Mouse (Mus musculus) kidney, adult 2 months (tissue): ENCODE measurements at regions not wholly inside any gene's neighbourhood (a gene's known extent, or its start where the extent isn't known, plus 50 kb on each side); places are given as distances from the start of the nearest gene placed in this dataset.

Experiments used
- CTCF ChIP-seq: fragments of 200-500 bp; conservative IDR thresholded peaks from 2 replicates; pipeline ENCODE4 v1.5.1; 2011; ENCODE audit warnings: low read depth, mild to moderate bottlenecking, control low read depth, low read length, moderate library complexity, mixed read lengths; ENCODE audit not compliant: insufficient read depth, insufficient read length
- POLR2A ChIP-seq: fragments of 200-500 bp; IDR thresholded peaks from one replicate; pipeline ENCODE4 v1.6.1; 2011; ENCODE audit warnings: low read depth, low read length, control low read depth

GRCm38 (mm10) chr2:63855476-63855875 lies 242.4 kb downstream of the Fign start:
- TF ChIP-seq CTCF (no peak), POLR2A (no peak)
